Mouse (Mus musculus): ENCODE results near the gene Dcdc2b. TPM values are rescaled to one million over a fixed set of nuclear protein-coding genes. Genes with fewer than 3 reads are reported as not detected.

Gene Dcdc2b
- polyA plus RNA-seq, 1 experiment from 2014 or later = 0.75 TPM

GRCm38 (mm10) chr4:129620419-129621282 is 6.6 kb upstream of the Dcdc2b start:
- 69% methylated on average over 11 of the region's 11 CpGs for WGBS
- no peak for TF ChIP-seq EP300 (optimal IDR thresholded peaks at IDR 0.05)
- TF ChIP-seq CTCF (IDR thresholded peaks at IDR 0.05; ENCODE audit: low read depth) = no peak

GRCm38 (mm10) chr4:129618786-129619691 is 5.0 kb upstream of the Dcdc2b start, which contains the start of gene Iqcc:
TSS of gene Iqcc (minus strand) at chr4:129619099.
- Histone ChIP-seq H3K27ac (replicated peaks) (peak within 1 kb of the TSS; percentile 79), H3K9me3 (ENCODE audit: control insufficient read depth, low read length) (no peaks in the 10 kb centered on the region), H3K9ac (ENCODE audit: low read length) (peak within 1 kb of the TSS; percentile 73), H3K4me2 (replicated peaks; ENCODE audit: low read depth) (peak within 1 kb of the TSS; percentile 71), H3K27me3 (ENCODE audit: control insufficient read depth, insufficient read depth, low read length) (no peaks in the 10 kb centered on the region), H3K4me1 (replicated peaks; ENCODE audit: control insufficient read depth, insufficient read depth) (0 out of 2 replicates have a peak, but pooled peaks cover 6% of the 10 kb centered on the region), H3K4me3 (ENCODE audit: low read depth, low read length) (peak within 1 kb of the TSS; percentile 59), H3K36me3 (ENCODE audit: control insufficient read depth, insufficient read depth, low read length) (no peaks in the 10 kb centered on the region; the same call in 1 of the 2 replicates)
- TF ChIP-seq EP300 (optimal IDR thresholded peaks at IDR 0.05) = no peak
- TF ChIP-seq CTCF (IDR thresholded peaks at IDR 0.05; ENCODE audit: low read depth) = peak; percentile 33; the same call in 1 of the 2 replicates
- whole genome bisulfite sequencing = 4% methylated on average over 42 of the region's 44 CpGs
- ATAC-seq (ENCODE audit: low FRiP score, low TSS enrichment) = peak; percentile 90
- DNase-seq (ENCODE audit: low spot score) = peak; percentile 94

More at GRCm38 (mm10) chr4:129620419-129621282, 6.6 kb upstream of the Dcdc2b start:
- no peak overlapping the region for H3K4me3 ChIP-seq (ENCODE audit: low read depth, low read length)
- peaks cover 10% of the 10 kb centered on the region; the same call in 1 of the 2 replicates for H3K4me1 ChIP-seq (replicated peaks; ENCODE audit: control insufficient read depth, insufficient read depth)
- H3K27ac ChIP-seq (replicated peaks) = peak overlapping the region; percentile 45
- no peaks in the 10 kb centered on the region; the same call in 1 of the 2 replicates for H3K36me3 ChIP-seq (ENCODE audit: control insufficient read depth, insufficient read depth, low read length)
- peak overlapping the region; percentile 8; the same call in 1 of the 2 replicates for H3K9ac ChIP-seq (ENCODE audit: low read length)
- ATAC-seq (ENCODE audit: low FRiP score, low TSS enrichment) (peak; percentile 18; the same call in 1 of the 2 replicates), DNase-seq (ENCODE audit: low spot score) (no peak)
- H3K4me2 ChIP-seq (replicated peaks; ENCODE audit: low read depth) = peak overlapping the region; percentile 6; the same call in 1 of the 2 replicates
- H3K27me3 ChIP-seq (ENCODE audit: control insufficient read depth, insufficient read depth, low read length) = no peaks in the 10 kb centered on the region
- no peaks in the 10 kb centered on the region for H3K9me3 ChIP-seq (ENCODE audit: control insufficient read depth, low read length)

- WGBS = 95% methylated on average over 5 of the region's 5 CpGs
Observed at GRCm38 (mm10) chr4:129618031-129618430, 4.0 kb upstream of the Dcdc2b start.

GRCm38 (mm10) chr4:129617121-129617641 is 3.1 kb upstream of the Dcdc2b start:
- ATAC-seq (ENCODE audit: low FRiP score, low TSS enrichment) (no peak), DNase-seq (ENCODE audit: low spot score) (no peak)
- H3K27ac ChIP-seq (replicated peaks) = no peak overlapping the region; the same call in 1 of the 2 replicates
- no peak overlapping the region for H3K9ac ChIP-seq (ENCODE audit: low read length)
- no peaks in the 10 kb centered on the region for H3K9me3 ChIP-seq (ENCODE audit: control insufficient read depth, low read length)
- no peak overlapping the region for H3K4me3 ChIP-seq (ENCODE audit: low read depth, low read length)
- no peak overlapping the region for H3K4me2 ChIP-seq (replicated peaks; ENCODE audit: low read depth)
- no peaks in the 10 kb centered on the region; the same call in 1 of the 2 replicates for H3K36me3 ChIP-seq (ENCODE audit: control insufficient read depth, insufficient read depth, low read length)
- 0 out of 2 replicates have a peak, but pooled peaks cover 3% of the 10 kb centered on the region for H3K4me1 ChIP-seq (replicated peaks; ENCODE audit: control insufficient read depth, insufficient read depth)
- WGBS = 88% methylated on average over 7 of the region's 7 CpGs
- TF ChIP-seq CTCF (IDR thresholded peaks at IDR 0.05; ENCODE audit: low read depth) (no peak), EP300 (optimal IDR thresholded peaks at IDR 0.05) (no peak)
- no peaks in the 10 kb centered on the region for H3K27me3 ChIP-seq (ENCODE audit: control insufficient read depth, insufficient read depth, low read length)

More at GRCm38 (mm10) chr4:129618031-129618430, 4.0 kb upstream of the Dcdc2b start:
- Histone ChIP-seq H3K9me3 (ENCODE audit: control insufficient read depth, low read length) (no peaks in the 10 kb centered on the region), H3K36me3 (ENCODE audit: control insufficient read depth, insufficient read depth, low read length) (no peaks in the 10 kb centered on the region; the same call in 1 of the 2 replicates), H3K4me1 (replicated peaks; ENCODE audit: control insufficient read depth, insufficient read depth) (0 out of 2 replicates have a peak, but pooled peaks cover 6% of the 10 kb centered on the region), H3K4me3 (ENCODE audit: low read depth, low read length) (peak overlapping the region; percentile 59), H3K4me2 (replicated peaks; ENCODE audit: low read depth) (peak overlapping the region; percentile 71), H3K9ac (ENCODE audit: low read length) (peak overlapping the region; percentile 73), H3K27ac (replicated peaks) (no peak overlapping the region; the same call in 1 of the 2 replicates), H3K27me3 (ENCODE audit: control insufficient read depth, insufficient read depth, low read length) (no peaks in the 10 kb centered on the region)
- TF ChIP-seq EP300 (optimal IDR thresholded peaks at IDR 0.05) (no peak), CTCF (IDR thresholded peaks at IDR 0.05; ENCODE audit: low read depth) (no peak)
- DNase-seq (ENCODE audit: low spot score) (no peak), ATAC-seq (ENCODE audit: low FRiP score, low TSS enrichment) (no peak)

- DNase-seq (ENCODE audit: low spot score) = no peak
- Histone ChIP-seq H3K27ac (replicated peaks) (no peak overlapping the region), H3K4me2 (replicated peaks; ENCODE audit: low read depth) (no peak overlapping the region), H3K4me1 (replicated peaks; ENCODE audit: control insufficient read depth, insufficient read depth) (0 out of 2 replicates have a peak, but pooled peaks cover 3% of the 10 kb centered on the region), H3K9me3 (ENCODE audit: control insufficient read depth, low read length) (no peaks in the 10 kb centered on the region), H3K4me3 (ENCODE audit: low read depth, low read length) (no peak overlapping the region), H3K27me3 (ENCODE audit: control insufficient read depth, insufficient read depth, low read length) (no peaks in the 10 kb centered on the region), H3K36me3 (ENCODE audit: control insufficient read depth, insufficient read depth, low read length) (no peaks in the 10 kb centered on the region; the same call in 1 of the 2 replicates), H3K9ac (ENCODE audit: low read length) (no peak overlapping the region)
- no peak for ATAC-seq (ENCODE audit: low FRiP score, low TSS enrichment)
- TF ChIP-seq CTCF (IDR thresholded peaks at IDR 0.05; ENCODE audit: low read depth) (no peak), EP300 (optimal IDR thresholded peaks at IDR 0.05) (no peak)
- 83% methylated on average over 3 of the region's 3 CpGs for WGBS
Observed at GRCm38 (mm10) chr4:129616631-129617030, 2.6 kb upstream of the Dcdc2b start.

Measured in stomach, postnatal 0 days (tissue).